Mouse (Mus musculus) hindbrain, postnatal 0 days (tissue): ENCODE results near the gene Tshr. TPM values are rescaled to one million over a fixed set of nuclear protein-coding genes. Genes with fewer than 3 reads are reported as not detected.
"Not testable (repeated sequence)": the region's sequence is repeated elsewhere in the genome, so short reads cannot be mapped to it uniquely, and the experiment has no call there.

ENCODE experiments used
- ATAC-seq: fragments of 200-750 bp; cut with Nextera tagmentation; 2 replicates; pipeline ENCODE4 v1.8.0; 2017; ENCODE audit warnings: mild to moderate bottlenecking, moderate TSS enrichment, moderate library complexity
- DNase-seq: peaks from one replicate; pipeline ENCODE4 v3.0.0-alpha.2; 2015; ENCODE audit warnings: low spot score
- H3K27ac ChIP-seq: fragments of 300-500 bp; sonication (generic); 2 replicates; pipeline ENCODE4 v1.5.1; 2014; ENCODE audit warnings: mild to moderate bottlenecking
- H3K27me3 ChIP-seq: fragments of 300-500 bp; sonication (generic); 2 replicates; pipeline ENCODE4 v1.6.1; 2014; ENCODE audit warnings: low read length, mixed read lengths; ENCODE audit not compliant: insufficient read depth
- H3K36me3 ChIP-seq: fragments of 300-500 bp; sonication (generic); 2 replicates; pipeline ENCODE4 v1.6.1; 2014; ENCODE audit warnings: low read length, mixed read lengths; ENCODE audit not compliant: insufficient read depth
- H3K4me1 ChIP-seq: fragments of 300-500 bp; sonication (generic); 2 replicates; pipeline ENCODE4 v1.6.1; 2014; ENCODE audit warnings: antibody characterized with exemption, low read length, mixed read lengths; ENCODE audit not compliant: insufficient read depth
- H3K4me2 ChIP-seq: fragments of 300-500 bp; sonication (generic); 2 replicates; pipeline ENCODE4 v1.6.1; 2014; ENCODE audit warnings: low read depth, mild to moderate bottlenecking, low read length, moderate library complexity, mixed read lengths
- H3K4me3 ChIP-seq: fragments of 300-500 bp; sonication (generic); 2 replicates; pipeline ENCODE4 v1.5.1; 2014; ENCODE audit warnings: low read length
- H3K9ac ChIP-seq: fragments of 300-500 bp; sonication (generic); replicated peaks from 2 replicates; pipeline ENCODE4 v1.6.1; 2014; ENCODE audit warnings: mild to moderate bottlenecking, low read length, moderate library complexity, mixed read lengths
- H3K9me3 ChIP-seq: fragments of 300-500 bp; sonication (generic); 2 replicates; pipeline ENCODE4 v1.6.1; 2016; ENCODE audit warnings: low read length, mixed read lengths
- CTCF ChIP-seq: IDR thresholded peaks from 2 replicates; pipeline ENCODE4 v1.5.1; 2016; ENCODE audit warnings: antibody characterized with exemption, control low read depth, low read depth
- WGBS: fragments of 180-500 bp; shearing (Covaris S2); extraction: QIAGEN DNeasy Blood & Tissue Kit; methylation state at CpG from one replicate; pipeline ENCODE4 v1.1.7; 2014; 5-methylcytosine and 5-hydroxymethylcytosine counted together
- polyA plus RNA-seq: library from polyadenylated mRNA; unstranded; fragments of >200 nt; fragmentation: Nextera tagmentation; extraction: Ambion mirVana; gene quantifications from 2 replicates; pipeline ENCODE4 v1.2.1, GENCODE M21; 2015
- total RNA-seq: library from RNA; depleted of rRNA; stranded (reverse); fragments of >200 nt; gene quantifications from 2 replicates; pipeline ENCODE4 v1.2.3, GENCODE M21; 2014

The Tshr gene
- total and polyA plus RNA-seq, 2 experiments from 2014 or later, result 0.59 to 0.78 TPM

GRCm38 (mm10) chr12:91585206-91585605 is 200.8 kb downstream of the Tshr start:
- peaks cover 5% of the 10 kb centered on the region for H3K4me1 ChIP-seq
- H3K4me2 ChIP-seq, result no peak overlapping the region
- no peak overlapping the region for H3K4me3 ChIP-seq
- H3K9me3 ChIP-seq, result no peaks in the 10 kb centered on the region
- WGBS, result 94% methylated on average over 3 of the region's 3 CpGs
- ATAC-seq, result no peak
- TF ChIP-seq CTCF, result no peak
- no peak overlapping the region for H3K27ac ChIP-seq
- DNase-seq, result no peak
- H3K9ac ChIP-seq, result no peak overlapping the region
- H3K27me3 ChIP-seq, result no peaks in the 10 kb centered on the region
- peaks cover 12% of the 10 kb centered on the region; the same call in 1 of the 2 replicates for H3K36me3 ChIP-seq

- not testable (repeated sequence) for DNase-seq, H3K4me2 ChIP-seq, H3K9ac ChIP-seq, H3K4me1 ChIP-seq, H3K27ac ChIP-seq, ATAC-seq, H3K9me3 ChIP-seq, H3K4me3 ChIP-seq, H3K27me3 ChIP-seq
- H3K36me3 ChIP-seq, result peaks cover 12% of the 10 kb centered on the region; the same call in 1 of the 2 replicates
- 95% methylated on average over 4 of the region's 4 CpGs for WGBS
Observed at GRCm38 (mm10) chr12:91585815-91586214, 201.5 kb downstream of the Tshr start.

DNA sequence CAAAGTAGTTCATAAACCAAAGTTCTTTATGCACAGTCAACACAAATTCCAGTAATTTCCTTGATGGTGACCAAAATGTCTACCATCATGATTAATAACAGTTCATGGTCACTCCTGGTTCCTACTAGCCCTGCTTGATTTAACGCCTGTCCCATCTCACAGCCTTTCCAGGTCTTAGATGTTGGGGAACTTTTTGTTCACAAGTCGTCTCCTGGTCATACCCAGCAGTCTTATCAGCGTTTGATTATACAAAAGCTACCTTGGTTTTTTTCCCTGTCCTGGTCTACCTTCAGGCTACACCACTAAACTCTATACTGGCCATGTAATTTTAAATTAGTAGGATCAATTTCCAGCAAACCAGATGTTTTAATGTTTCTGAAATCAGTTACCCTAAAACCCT is 202.7 kb downstream of the Tshr start:
- H3K4me1 ChIP-seq, result peaks cover 9% of the 10 kb centered on the region
- DNase-seq (no peak), ATAC-seq (no peak)
- H3K4me2 ChIP-seq, result peak overlapping the region; percentile 65
- peak overlapping the region; percentile 99; the same call in 1 of the 2 replicates for H3K9ac ChIP-seq
- peaks cover 12% of the 10 kb centered on the region; the same call in 1 of the 2 replicates for H3K36me3 ChIP-seq
- no peaks in the 10 kb centered on the region for H3K9me3 ChIP-seq
- peak overlapping the region; percentile 68 for H3K4me3 ChIP-seq
- H3K27ac ChIP-seq, result peak overlapping the region; percentile 99
- 28% methylated on average over 3 of the region's 3 CpGs for WGBS
- TF ChIP-seq CTCF, result no peak
- H3K27me3 ChIP-seq, result no peaks in the 10 kb centered on the region

DNA sequence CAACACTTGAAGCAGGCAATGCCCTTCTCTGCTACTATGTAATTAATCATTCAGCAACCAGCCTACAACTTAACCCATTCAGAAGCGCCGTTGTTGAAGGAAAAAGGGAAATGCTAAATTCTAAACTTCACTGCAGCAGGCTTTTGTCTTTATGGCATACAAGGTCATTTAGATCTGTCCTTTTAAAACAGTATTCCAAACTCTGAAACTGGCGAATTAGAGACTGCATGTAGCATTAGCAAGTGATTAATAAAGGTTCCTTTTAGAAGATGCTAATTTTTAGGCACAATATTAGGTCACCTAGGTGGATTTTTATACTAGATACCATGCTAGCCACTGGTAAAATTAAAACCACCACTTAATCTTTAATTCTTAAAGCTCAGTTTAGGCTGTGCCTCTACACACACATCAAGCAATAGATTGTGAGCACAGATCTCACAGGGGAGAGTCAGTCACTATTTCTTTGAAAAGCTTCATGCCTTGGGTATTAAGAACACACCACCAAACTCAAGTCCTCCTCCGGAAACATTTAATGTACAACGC is 203.2 kb downstream of the Tshr start:
- WGBS, result 6% methylated on average over 5 of the region's 5 CpGs
- H3K4me1 ChIP-seq, result peaks cover 9% of the 10 kb centered on the region
- peak overlapping the region; percentile 68 for H3K4me3 ChIP-seq
- H3K4me2 ChIP-seq, result peak overlapping the region; percentile 65
- no peaks in the 10 kb centered on the region for H3K27me3 ChIP-seq
- DNase-seq (peak; percentile 30), ATAC-seq (no peak)
- peak overlapping the region; percentile 99 for H3K9ac ChIP-seq
- no peak for TF ChIP-seq CTCF
- H3K27ac ChIP-seq, result peak overlapping the region; percentile 99
- peaks cover 12% of the 10 kb centered on the region; the same call in 1 of the 2 replicates for H3K36me3 ChIP-seq
- no peaks in the 10 kb centered on the region for H3K9me3 ChIP-seq

DNA sequence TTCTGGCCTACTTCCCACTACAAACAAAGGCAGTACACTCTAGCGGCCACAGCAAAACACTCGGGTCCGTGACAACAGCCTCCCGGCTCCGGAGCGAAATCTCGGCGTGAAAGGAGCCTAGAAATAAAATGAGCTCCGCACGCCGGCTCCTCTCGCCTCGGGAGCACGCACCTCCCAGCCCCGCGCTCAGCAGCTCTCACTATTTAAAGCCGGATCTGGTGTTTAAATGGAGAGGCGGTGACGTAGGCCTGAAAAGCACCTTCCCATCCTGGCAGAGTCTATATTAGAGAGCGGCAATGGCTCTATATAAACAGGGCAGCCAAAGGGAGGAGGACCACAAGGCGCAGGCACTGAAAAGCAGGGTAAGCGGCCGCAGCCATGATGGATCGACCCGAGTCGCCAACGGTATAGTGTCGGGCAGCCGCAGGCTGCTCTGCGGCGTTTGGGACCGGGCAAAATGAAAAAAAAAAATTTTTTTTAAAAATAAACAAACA is 203.9 kb downstream of the Tshr start:
- no peaks in the 10 kb centered on the region for H3K27me3 ChIP-seq
- peaks cover 12% of the 10 kb centered on the region; the same call in 1 of the 2 replicates for H3K36me3 ChIP-seq
- DNase-seq (peak; percentile 96), ATAC-seq (peak; percentile 91)
- WGBS, result under 1% methylated on average over 32 of the region's 32 CpGs
- H3K4me1 ChIP-seq, result peaks cover 9% of the 10 kb centered on the region
- peak overlapping the region; percentile 99 for H3K27ac ChIP-seq
- peak overlapping the region; percentile 65 for H3K4me2 ChIP-seq
- peak overlapping the region; percentile 99 for H3K9ac ChIP-seq
- peak; percentile 29; the same call in 1 of the 2 replicates for TF ChIP-seq CTCF
- H3K9me3 ChIP-seq, result no peaks in the 10 kb centered on the region
- H3K4me3 ChIP-seq, result peak overlapping the region; percentile 68

DNA sequence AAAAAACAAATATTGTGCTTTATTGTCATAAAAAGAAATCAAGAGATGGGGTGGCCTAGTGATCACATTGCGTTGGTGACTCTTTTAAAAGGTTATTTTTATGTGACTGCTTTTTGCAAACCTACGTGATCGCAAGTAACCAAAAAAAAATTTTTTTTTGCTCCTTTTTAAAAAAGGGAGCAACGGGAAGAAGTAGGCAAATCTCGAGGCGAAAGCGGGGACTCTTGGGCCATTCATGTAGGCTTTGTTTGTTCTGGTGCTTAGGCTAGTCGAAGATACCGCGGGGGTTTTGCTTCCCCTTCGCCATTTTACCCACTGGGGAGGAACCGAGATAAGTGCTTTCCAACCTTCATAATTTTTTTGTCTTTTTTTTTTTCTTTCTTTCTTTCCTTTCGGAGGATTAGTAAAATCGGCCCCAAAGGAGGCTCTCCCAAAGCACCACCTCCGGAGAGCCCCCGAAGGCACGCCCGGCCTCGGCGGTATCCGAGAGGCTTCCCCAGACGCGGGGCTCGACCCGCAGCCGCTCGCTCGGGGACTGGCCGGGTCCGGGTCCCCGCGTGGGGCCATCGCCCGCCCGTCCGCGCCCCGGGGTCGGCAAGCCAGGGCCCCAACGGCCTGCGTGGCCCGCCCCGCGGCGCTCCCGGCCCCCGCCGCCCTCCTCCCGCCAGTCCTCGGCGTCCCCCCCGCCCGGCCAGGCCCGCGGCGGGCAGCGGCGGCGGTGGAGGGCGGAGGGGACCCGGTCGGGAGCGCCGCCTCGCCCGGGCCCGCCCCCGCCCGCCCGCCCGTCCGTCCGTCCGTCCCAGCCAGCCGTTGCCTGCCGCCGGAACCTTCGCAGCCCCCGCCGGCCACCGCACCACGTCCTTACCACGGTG is 204.5 kb downstream of the Tshr start:
- Histone ChIP-seq H3K9me3 (no peaks in the 10 kb centered on the region), H3K4me3 (peak overlapping the region; percentile 68), H3K4me1 (peaks cover 9% of the 10 kb centered on the region), H3K27me3 (no peaks in the 10 kb centered on the region), H3K36me3 (peaks cover 12% of the 10 kb centered on the region; the same call in 1 of the 2 replicates), H3K4me2 (peak overlapping the region; percentile 65), H3K27ac (peak overlapping the region; percentile 99), H3K9ac (peak overlapping the region; percentile 99)
- DNase-seq, result peak; percentile 72
- ATAC-seq, result 0 out of 2 replicates have a peak, but pooled peaks have one; percentile 3
- TF ChIP-seq CTCF, result no peak
- WGBS, result under 1% methylated on average over 66 of the region's 83 CpGs

GRCm38 (mm10) chr12:91589542-91589846 is 205.1 kb downstream of the Tshr start:
- peak overlapping the region; percentile 99 for H3K9ac ChIP-seq
- H3K27me3 ChIP-seq, result no peaks in the 10 kb centered on the region
- no peak for TF ChIP-seq CTCF
- WGBS, result 0% methylated on average over 11 of the region's 11 CpGs
- H3K4me3 ChIP-seq, result peak overlapping the region; percentile 68
- peaks cover 9% of the 10 kb centered on the region for H3K4me1 ChIP-seq
- H3K9me3 ChIP-seq, result no peaks in the 10 kb centered on the region
- peaks cover 7% of the 10 kb centered on the region; the same call in 1 of the 2 replicates for H3K36me3 ChIP-seq
- H3K4me2 ChIP-seq, result peak overlapping the region; percentile 65
- ATAC-seq, result no peak
- DNase-seq, result no peak
- H3K27ac ChIP-seq, result peak overlapping the region; percentile 99
